Mouse (Mus musculus) ES-Bruce4 (cell line): ENCODE measurements around the gene Frmd4a. TPM values are rescaled to one million over a fixed set of nuclear protein-coding genes. Genes with fewer than 3 reads are reported as not detected.

ENCODE experiments used
- H3K27ac ChIP-seq: 2 replicates; pipeline ENCODE4 v1.5.1; 2012; ENCODE audit warnings: low read length, inconsistent platforms; ENCODE audit not compliant: insufficient read depth
- H3K27me3 ChIP-seq: 2 replicates; pipeline ENCODE4 v1.6.1; 2012; ENCODE audit warnings: mild to moderate bottlenecking, low read length, inconsistent platforms; ENCODE audit not compliant: control insufficient read depth, poor library complexity, insufficient read depth, severe bottlenecking
- H3K36me3 ChIP-seq: 2 replicates; pipeline ENCODE4 v1.6.1; 2012; ENCODE audit warnings: inconsistent platforms, mild to moderate bottlenecking, low read length, moderate library complexity; ENCODE audit not compliant: control insufficient read depth, poor library complexity, insufficient read depth, severe bottlenecking
- H3K4me1 ChIP-seq: one replicate; pipeline ENCODE4 v1.8.1; 2011; ENCODE audit warnings: low read length; ENCODE audit not compliant: control insufficient read depth, insufficient read depth
- H3K4me3 ChIP-seq: 2 replicates; pipeline ENCODE4 v1.5.1; 2011; ENCODE audit warnings: low read depth, mild to moderate bottlenecking, low read length
- H3K9ac ChIP-seq: 2 replicates; pipeline ENCODE4 v1.6.1; 2012; ENCODE audit warnings: low read depth, mild to moderate bottlenecking, inconsistent platforms; ENCODE audit not compliant: poor library complexity, severe bottlenecking
- H3K9me3 ChIP-seq: replicated peaks from 2 replicates; pipeline ENCODE4 v1.6.1; 2012; ENCODE audit warnings: mild to moderate bottlenecking, low read length, inconsistent platforms; ENCODE audit not compliant: control insufficient read depth, poor library complexity, insufficient read depth, severe bottlenecking
- CTCF ChIP-seq: IDR thresholded peaks from one replicate; pipeline ENCODE4 v1.8.1; 2011; ENCODE audit warnings: low read depth, low read length
- EP300 ChIP-seq: IDR thresholded peaks from 2 replicates; pipeline ENCODE4 v1.6.1; 2011; ENCODE audit warnings: low read depth, low read length; ENCODE audit not compliant: insufficient read depth
- POLR2A ChIP-seq: IDR thresholded peaks from one replicate; pipeline ENCODE4 v1.8.1; 2011; ENCODE audit warnings: low read length; ENCODE audit not compliant: insufficient read depth
- polyA plus RNA-seq: library from polyadenylated mRNA; stranded (reverse); fragments of >200 nt; gene quantifications from 2 replicates; pipeline ENCODE4 v1.2.4, GENCODE M21; 2011; ENCODE audit warnings: low read depth; ENCODE audit not compliant: missing spikeins, insufficient read depth, insufficient read length

Gene Frmd4a
- polyA plus RNA-seq, 1 experiment, result 5.6 TPM

- Histone ChIP-seq H3K9ac (no peak overlapping the region), H3K4me3 (no peak overlapping the region), H3K9me3 (no peaks in the 10 kb centered on the region), H3K27me3 (no peaks in the 10 kb centered on the region; the same call in 1 of the 2 replicates), H3K27ac (no peak overlapping the region), H3K4me1 (no peaks in the 10 kb centered on the region), H3K36me3 (no peaks in the 10 kb centered on the region)
- no peak for TF ChIP-seq EP300
- TF ChIP-seq POLR2A, result no peak
- no peak for TF ChIP-seq CTCF
Observed at GRCm38 (mm10) chr2:4423896-4424295, 406.4 kb downstream of the Frmd4a start.

GRCm38 (mm10) chr2:4428407-4428855 lies 410.9 kb downstream of the Frmd4a start:
- Histone ChIP-seq H3K27ac (no peak overlapping the region), H3K9me3 (no peaks in the 10 kb centered on the region), H3K9ac (no peak overlapping the region), H3K27me3 (no peaks in the 10 kb centered on the region), H3K36me3 (no peaks in the 10 kb centered on the region), H3K4me3 (no peak overlapping the region), H3K4me1 (no peaks in the 10 kb centered on the region)
- TF ChIP-seq EP300 (no peak), POLR2A (no peak)

GRCm38 (mm10) chr2:4433119-4433518 lies 415.6 kb downstream of the Frmd4a start:
- Histone ChIP-seq H3K36me3 (no peaks in the 10 kb centered on the region), H3K27me3 (no peaks in the 10 kb centered on the region), H3K27ac (no peak overlapping the region), H3K4me1 (no peaks in the 10 kb centered on the region), H3K9ac (no peak overlapping the region), H3K4me3 (no peak overlapping the region), H3K9me3 (no peaks in the 10 kb centered on the region)
- TF ChIP-seq CTCF, result no peak
- TF ChIP-seq EP300, result no peak

- TF ChIP-seq EP300 (no peak), POLR2A (no peak)
- no peaks in the 10 kb centered on the region for H3K36me3 ChIP-seq
- no peak overlapping the region for H3K27ac ChIP-seq
- H3K27me3 ChIP-seq, result no peaks in the 10 kb centered on the region
- H3K4me3 ChIP-seq, result no peak overlapping the region
- no peaks in the 10 kb centered on the region for H3K9me3 ChIP-seq
- H3K9ac ChIP-seq, result no peak overlapping the region
- no peaks in the 10 kb centered on the region for H3K4me1 ChIP-seq
Observed at GRCm38 (mm10) chr2:4435051-4435450, 417.5 kb downstream of the Frmd4a start.

GRCm38 (mm10) chr2:4436361-4437231 lies 419.1 kb downstream of the Frmd4a start:
- Histone ChIP-seq H3K9me3 (no peaks in the 10 kb centered on the region), H3K4me3 (no peak overlapping the region), H3K9ac (no peak overlapping the region), H3K4me1 (no peaks in the 10 kb centered on the region), H3K36me3 (no peaks in the 10 kb centered on the region), H3K27ac (no peak overlapping the region), H3K27me3 (no peaks in the 10 kb centered on the region)
- TF ChIP-seq EP300 (no peak), CTCF (no peak), POLR2A (no peak)

GRCm38 (mm10) chr2:4438739-4439138 lies 421.2 kb downstream of the Frmd4a start:
- no peak for TF ChIP-seq EP300
- no peak for TF ChIP-seq POLR2A
- TF ChIP-seq CTCF, result no peak
- Histone ChIP-seq H3K36me3 (no peaks in the 10 kb centered on the region), H3K27ac (no peak overlapping the region), H3K4me1 (no peaks in the 10 kb centered on the region), H3K9me3 (no peaks in the 10 kb centered on the region), H3K9ac (no peak overlapping the region), H3K27me3 (no peaks in the 10 kb centered on the region), H3K4me3 (no peak overlapping the region)

- no peaks in the 10 kb centered on the region for H3K27me3 ChIP-seq
- H3K36me3 ChIP-seq, result no peaks in the 10 kb centered on the region
- H3K27ac ChIP-seq, result no peak overlapping the region
- H3K4me3 ChIP-seq, result no peak overlapping the region
- no peaks in the 10 kb centered on the region for H3K9me3 ChIP-seq
- no peaks in the 10 kb centered on the region for H3K4me1 ChIP-seq
- H3K9ac ChIP-seq, result no peak overlapping the region
- TF ChIP-seq EP300, result no peak
- TF ChIP-seq POLR2A, result no peak
- TF ChIP-seq CTCF, result no peak
Observed at GRCm38 (mm10) chr2:4439909-4440308, 422.4 kb downstream of the Frmd4a start.
